Mouse (Mus musculus) intestine, embryonic 14.5 days (tissue): ENCODE results near the gene Ube2q2. TPM values are rescaled to one million over a fixed set of nuclear protein-coding genes. Genes with fewer than 3 reads are reported as not detected.

Experiments used
- ATAC-seq: fragments of 200-750 bp; cut with Nextera tagmentation; replicated peaks from 2 replicates; pipeline ENCODE4 v1.8.0; 2017; ENCODE audit warnings: low read depth, moderate number of reproducible peaks, moderate TSS enrichment, moderate library complexity; ENCODE audit not compliant: low FRiP score, low TSS enrichment
- DNase-seq: peaks from one replicate; pipeline ENCODE4 v3.0.0-alpha.2; 2018; ENCODE audit warnings: low spot score
- H3K27ac ChIP-seq: fragments of 300-500 bp; sonication (generic); 2 replicates; pipeline ENCODE4 v1.5.1; 2014; ENCODE audit warnings: low read depth, mild to moderate bottlenecking, control low read depth
- H3K27me3 ChIP-seq: fragments of 300-500 bp; sonication (generic); replicated peaks from 2 replicates; pipeline ENCODE4 v1.6.1; 2014; ENCODE audit warnings: low read length, control low read depth; ENCODE audit not compliant: control insufficient read depth, insufficient read depth
- H3K36me3 ChIP-seq: fragments of 300-500 bp; sonication (generic); 2 replicates; pipeline ENCODE4 v1.6.1; 2014; ENCODE audit warnings: low read length, control low read depth; ENCODE audit not compliant: control insufficient read depth, insufficient read depth
- H3K4me1 ChIP-seq: fragments of 300-500 bp; sonication (generic); replicated peaks from 2 replicates; pipeline ENCODE4 v1.6.1; 2014; ENCODE audit warnings: low read length, control low read depth, mixed read lengths; ENCODE audit not compliant: control insufficient read depth, insufficient read depth
- H3K4me2 ChIP-seq: fragments of 300-500 bp; sonication (generic); 2 replicates; pipeline ENCODE4 v1.6.1; 2014; ENCODE audit warnings: low read length
- H3K4me3 ChIP-seq: fragments of 300-500 bp; sonication (generic); 2 replicates; pipeline ENCODE4 v1.5.1; 2014; ENCODE audit warnings: low read depth, low read length, control low read depth, mixed read lengths
- H3K9ac ChIP-seq: fragments of 300-500 bp; sonication (generic); 2 replicates; pipeline ENCODE4 v1.6.1; 2014; ENCODE audit warnings: mild to moderate bottlenecking, low read length
- H3K9me3 ChIP-seq: fragments of 300-500 bp; sonication (generic); 2 replicates; pipeline ENCODE4 v1.6.1; 2016; ENCODE audit warnings: low read length, control low read depth; ENCODE audit not compliant: control insufficient read depth
- WGBS: fragments of 180-500 bp; shearing (Covaris S2); extraction: QIAGEN DNeasy Blood & Tissue Kit; methylation state at CpG from one replicate; pipeline ENCODE4 v1.1.7; 2014; 5-methylcytosine and 5-hydroxymethylcytosine counted together
- polyA plus RNA-seq: library from polyadenylated mRNA; unstranded; fragments of >200 nt; fragmentation: Nextera tagmentation; extraction: Ambion mirVana; gene quantifications from 2 replicates; pipeline ENCODE4 v1.2.1, GENCODE M21; 2014

Ube2q2 gene
- polyA plus RNA-seq, 1 experiment from 2014 or later, result 33.8 TPM

- Histone ChIP-seq H3K27ac (no peak overlapping the region), H3K36me3 (no peaks in the 10 kb centered on the region), H3K4me1 (no peaks in the 10 kb centered on the region), H3K4me2 (no peak overlapping the region), H3K9me3 (no peaks in the 10 kb centered on the region), H3K4me3 (no peak overlapping the region), H3K9ac (no peak overlapping the region), H3K27me3 (no peaks in the 10 kb centered on the region)
- DNase-seq (no peak), ATAC-seq (no peak)
- 51% methylated on average over 3 of the region's 3 CpGs for WGBS
These were observed 26.1 kb upstream of the Ube2q2 start for GRCm38 (mm10) chr9:55122586-55122985.

GRCm38 (mm10) chr9:55125735-55126134 lies 22.9 kb upstream of the Ube2q2 start:
- 81% methylated on average over 7 of the region's 7 CpGs for WGBS
- Histone ChIP-seq H3K27me3 (no peaks in the 10 kb centered on the region), H3K4me3 (no peak overlapping the region), H3K4me1 (no peaks in the 10 kb centered on the region), H3K9ac (no peak overlapping the region), H3K36me3 (no peaks in the 10 kb centered on the region), H3K4me2 (no peak overlapping the region), H3K9me3 (no peaks in the 10 kb centered on the region), H3K27ac (no peak overlapping the region)
- ATAC-seq, result no peak
- DNase-seq, result no peak

GRCm38 (mm10) chr9:55126295-55126694 lies 22.4 kb upstream of the Ube2q2 start:
- Histone ChIP-seq H3K36me3 (no peaks in the 10 kb centered on the region), H3K4me2 (no peak overlapping the region), H3K9me3 (no peaks in the 10 kb centered on the region), H3K4me1 (no peaks in the 10 kb centered on the region), H3K4me3 (no peak overlapping the region), H3K27ac (no peak overlapping the region), H3K27me3 (no peaks in the 10 kb centered on the region), H3K9ac (no peak overlapping the region)
- no peak for DNase-seq
- no peak for ATAC-seq
- 71% methylated on average over 1 of the region's 1 CpGs for WGBS

GRCm38 (mm10) chr9:55131851-55132250 lies 16.8 kb upstream of the Ube2q2 start:
- H3K4me2 ChIP-seq, result no peak overlapping the region
- no peaks in the 10 kb centered on the region for H3K4me1 ChIP-seq
- H3K9me3 ChIP-seq, result no peaks in the 10 kb centered on the region
- ATAC-seq (no peak), DNase-seq (no peak)
- no peaks in the 10 kb centered on the region; the same call in 1 of the 2 replicates for H3K27me3 ChIP-seq
- H3K36me3 ChIP-seq, result no peaks in the 10 kb centered on the region
- H3K9ac ChIP-seq, result no peak overlapping the region
- no peak overlapping the region for H3K27ac ChIP-seq
- H3K4me3 ChIP-seq, result no peak overlapping the region

- DNase-seq (no peak), ATAC-seq (no peak)
- no peak overlapping the region for H3K4me3 ChIP-seq
- H3K27me3 ChIP-seq, result no peaks in the 10 kb centered on the region; the same call in 1 of the 2 replicates
- H3K9ac ChIP-seq, result no peak overlapping the region
- H3K4me1 ChIP-seq, result no peaks in the 10 kb centered on the region
- no peak overlapping the region for H3K27ac ChIP-seq
- H3K36me3 ChIP-seq, result no peaks in the 10 kb centered on the region
- no peak overlapping the region for H3K4me2 ChIP-seq
- WGBS, result 21% methylated on average over 5 of the region's 5 CpGs
- no peaks in the 10 kb centered on the region for H3K9me3 ChIP-seq
These were observed 12.1 kb upstream of the Ube2q2 start for GRCm38 (mm10) chr9:55136576-55136975.

GRCm38 (mm10) chr9:55137112-55137511 lies 11.5 kb upstream of the Ube2q2 start:
- DNase-seq (no peak), ATAC-seq (no peak)

GRCm38 (mm10) chr9:55139958-55140357 lies 8.7 kb upstream of the Ube2q2 start:
- no peak overlapping the region for H3K4me2 ChIP-seq
- no peak overlapping the region for H3K9ac ChIP-seq
- no peak for ATAC-seq
- H3K4me3 ChIP-seq, result no peak overlapping the region
- WGBS, result 78% methylated on average over 5 of the region's 5 CpGs
- no peaks in the 10 kb centered on the region for H3K4me1 ChIP-seq
- H3K36me3 ChIP-seq, result no peaks in the 10 kb centered on the region
- H3K9me3 ChIP-seq, result no peaks in the 10 kb centered on the region
- DNase-seq, result no peak
- H3K27me3 ChIP-seq, result no peaks in the 10 kb centered on the region
- no peak overlapping the region for H3K27ac ChIP-seq

More at GRCm38 (mm10) chr9:55137112-55137511, 11.5 kb upstream of the Ube2q2 start:
- H3K9me3 ChIP-seq, result no peaks in the 10 kb centered on the region
- no peaks in the 10 kb centered on the region for H3K36me3 ChIP-seq
- 43% methylated on average over 4 of the region's 4 CpGs for WGBS
- H3K27ac ChIP-seq, result no peak overlapping the region
- no peaks in the 10 kb centered on the region; the same call in 1 of the 2 replicates for H3K27me3 ChIP-seq
- H3K9ac ChIP-seq, result no peak overlapping the region
- H3K4me3 ChIP-seq, result no peak overlapping the region
- H3K4me1 ChIP-seq, result no peaks in the 10 kb centered on the region
- no peak overlapping the region for H3K4me2 ChIP-seq

GRCm38 (mm10) chr9:55149499-55150278 lies 1.0 kb downstream of the Ube2q2 start:
- Histone ChIP-seq H3K9ac (peak overlapping the region; percentile 93), H3K27ac (peak overlapping the region; percentile 83), H3K36me3 (no peaks in the 10 kb centered on the region), H3K27me3 (no peaks in the 10 kb centered on the region), H3K4me2 (peak overlapping the region; percentile 93), H3K4me3 (peak overlapping the region; percentile 90), H3K9me3 (no peaks in the 10 kb centered on the region), H3K4me1 (peaks cover 13% of the 10 kb centered on the region)
- DNase-seq (peak; percentile 85), ATAC-seq (peak; percentile 77)
- WGBS, result under 1% methylated on average over 82 of the region's 93 CpGs

GRCm38 (mm10) chr9:55150279-55150726 lies 1.6 kb downstream of the Ube2q2 start:
- no peak for DNase-seq
- ATAC-seq, result no peak
- Histone ChIP-seq H3K4me1 (peaks cover 13% of the 10 kb centered on the region), H3K9me3 (no peaks in the 10 kb centered on the region), H3K9ac (peak overlapping the region; percentile 93), H3K27me3 (no peaks in the 10 kb centered on the region), H3K4me3 (peak overlapping the region; percentile 90), H3K4me2 (peak overlapping the region; percentile 93), H3K36me3 (no peaks in the 10 kb centered on the region), H3K27ac (peak overlapping the region; percentile 83; the same call in 1 of the 2 replicates)
- WGBS, result 3% methylated on average over 13 of the region's 13 CpGs
